Mouse (Mus musculus) liver, postnatal 0 days (tissue): ENCODE measurements around the gene Taar8a.
"Not testable (repeated sequence)": the region's sequence is repeated elsewhere in the genome, so short reads cannot be mapped to it uniquely, and the experiment has no call there.

Source experiments
- CTCF ChIP-seq: sonication (generic); IDR thresholded peaks from 2 replicates; pipeline ENCODE4 v1.5.1; 2016; ENCODE audit warnings: antibody characterized with exemption, low read depth
- EP300 ChIP-seq: IDR thresholded peaks from 2 replicates; pipeline ENCODE4 v1.6.1; 2016; ENCODE audit warnings: antibody characterized with exemption, low read depth, mild to moderate bottlenecking

- not testable (repeated sequence) for TF ChIP-seq CTCF, EP300
Observed at GRCm38 (mm10) chr10:24074751-24075150, 1.5 kb upstream of the Taar8a start.
